Mouse (Mus musculus): Measurements from ENCODE around the gene Fam208b. TPM values are rescaled to one million over a fixed set of nuclear protein-coding genes. Genes with fewer than 3 reads are reported as not detected.
A peak's percentile ranks its signal among the peaks of the same experiment; 100 is the strongest.

Gene Fam208b
- polyA plus RNA-seq, 1 experiment from 2014 or later = 30.4 TPM

GRCm38 (mm10) chr13:3547410-3547809, 63.5 kb downstream of the Fam208b start:
- Histone ChIP-seq H3K9me3 (replicated peaks; ENCODE audit: control insufficient read depth, low read length) (no peaks in the 10 kb centered on the region), H3K4me1 (ENCODE audit: control insufficient read depth, insufficient read depth, low read length) (no peaks in the 10 kb centered on the region), H3K4me3 (ENCODE audit: low read depth, low read length) (no peak overlapping the region), H3K27ac (replicated peaks; ENCODE audit: low read depth, low read length) (no peak overlapping the region), H3K9ac (replicated peaks; ENCODE audit: low read length) (no peak overlapping the region), H3K4me2 (ENCODE audit: low read depth, low read length) (no peak overlapping the region), H3K36me3 (replicated peaks; ENCODE audit: control insufficient read depth, insufficient read depth, low read depth, low read length) (no peaks in the 10 kb centered on the region), H3K27me3 (ENCODE audit: control insufficient read depth, insufficient read depth, low read length) (no peaks in the 10 kb centered on the region)
- no peak for ATAC-seq (replicated peaks; ENCODE audit: insufficient number of reproducible peaks, low FRiP score, low TSS enrichment, low read depth)
- no peak for DNase-seq (ENCODE audit: low spot score)
- WGBS = 95% methylated on average over 3 of the region's 3 CpGs

- H3K36me3 ChIP-seq (replicated peaks; ENCODE audit: control insufficient read depth, insufficient read depth, low read depth, low read length) = no peaks in the 10 kb centered on the region
- no peak overlapping the region for H3K27ac ChIP-seq (replicated peaks; ENCODE audit: low read depth, low read length)
- H3K9me3 ChIP-seq (replicated peaks; ENCODE audit: control insufficient read depth, low read length) = no peaks in the 10 kb centered on the region
- no peak overlapping the region for H3K4me3 ChIP-seq (ENCODE audit: low read depth, low read length)
- DNase-seq (ENCODE audit: low spot score) (no peak), ATAC-seq (replicated peaks; ENCODE audit: insufficient number of reproducible peaks, low FRiP score, low TSS enrichment, low read depth) (no peak)
- no peaks in the 10 kb centered on the region for H3K4me1 ChIP-seq (ENCODE audit: control insufficient read depth, insufficient read depth, low read length)
- WGBS = 88% methylated on average over 5 of the region's 5 CpGs
- no peak overlapping the region for H3K9ac ChIP-seq (replicated peaks; ENCODE audit: low read length)
- no peaks in the 10 kb centered on the region for H3K27me3 ChIP-seq (ENCODE audit: control insufficient read depth, insufficient read depth, low read length)
- H3K4me2 ChIP-seq (ENCODE audit: low read depth, low read length) = no peak overlapping the region
Measured at GRCm38 (mm10) chr13:3544925-3545324, 66.0 kb downstream of the Fam208b start.

- 93% methylated on average over 4 of the region's 4 CpGs for WGBS
- Histone ChIP-seq H3K4me1 (ENCODE audit: control insufficient read depth, insufficient read depth, low read length) (no peaks in the 10 kb centered on the region), H3K4me2 (ENCODE audit: low read depth, low read length) (no peak overlapping the region), H3K27ac (replicated peaks; ENCODE audit: low read depth, low read length) (no peak overlapping the region), H3K27me3 (ENCODE audit: control insufficient read depth, insufficient read depth, low read length) (no peaks in the 10 kb centered on the region), H3K9ac (replicated peaks; ENCODE audit: low read length) (no peak overlapping the region), H3K9me3 (replicated peaks; ENCODE audit: control insufficient read depth, low read length) (no peaks in the 10 kb centered on the region), H3K4me3 (ENCODE audit: low read depth, low read length) (no peak overlapping the region), H3K36me3 (replicated peaks; ENCODE audit: control insufficient read depth, insufficient read depth, low read depth, low read length) (no peaks in the 10 kb centered on the region)
- DNase-seq (ENCODE audit: low spot score) (no peak), ATAC-seq (replicated peaks; ENCODE audit: insufficient number of reproducible peaks, low FRiP score, low TSS enrichment, low read depth) (no peak)
Measured at GRCm38 (mm10) chr13:3544077-3544874, 66.6 kb downstream of the Fam208b start.

GRCm38 (mm10) chr13:3541159-3541782, 69.6 kb downstream of the Fam208b start:
- H3K36me3 ChIP-seq (replicated peaks; ENCODE audit: control insufficient read depth, insufficient read depth, low read depth, low read length) = no peaks in the 10 kb centered on the region
- no peaks in the 10 kb centered on the region for H3K4me1 ChIP-seq (ENCODE audit: control insufficient read depth, insufficient read depth, low read length)
- H3K27me3 ChIP-seq (ENCODE audit: control insufficient read depth, insufficient read depth, low read length) = no peaks in the 10 kb centered on the region
- H3K9ac ChIP-seq (replicated peaks; ENCODE audit: low read length) = no peak overlapping the region
- WGBS = 91% methylated on average over 2 of the region's 2 CpGs
- no peak overlapping the region for H3K4me2 ChIP-seq (ENCODE audit: low read depth, low read length)
- no peaks in the 10 kb centered on the region for H3K9me3 ChIP-seq (replicated peaks; ENCODE audit: control insufficient read depth, low read length)
- no peak for DNase-seq (ENCODE audit: low spot score)
- no peak overlapping the region for H3K4me3 ChIP-seq (ENCODE audit: low read depth, low read length)
- no peak for ATAC-seq (replicated peaks; ENCODE audit: insufficient number of reproducible peaks, low FRiP score, low TSS enrichment, low read depth)
- H3K27ac ChIP-seq (replicated peaks; ENCODE audit: low read depth, low read length) = no peak overlapping the region

GRCm38 (mm10) chr13:3540166-3540565, 70.7 kb downstream of the Fam208b start:
- peak overlapping the region; percentile 0; the same call in 1 of the 2 replicates for H3K4me3 ChIP-seq (ENCODE audit: low read depth, low read length)
- no peaks in the 10 kb centered on the region for H3K36me3 ChIP-seq (replicated peaks; ENCODE audit: control insufficient read depth, insufficient read depth, low read depth, low read length)
- no peaks in the 10 kb centered on the region for H3K4me1 ChIP-seq (ENCODE audit: control insufficient read depth, insufficient read depth, low read length)
- WGBS = 38% methylated on average over 2 of the region's 2 CpGs
- no peak for DNase-seq (ENCODE audit: low spot score)
- no peak overlapping the region for H3K27ac ChIP-seq (replicated peaks; ENCODE audit: low read depth, low read length)
- no peaks in the 10 kb centered on the region for H3K9me3 ChIP-seq (replicated peaks; ENCODE audit: control insufficient read depth, low read length)
- H3K4me2 ChIP-seq (ENCODE audit: low read depth, low read length) = peak overlapping the region; percentile 23; the same call in 1 of the 2 replicates
- no peak for ATAC-seq (replicated peaks; ENCODE audit: insufficient number of reproducible peaks, low FRiP score, low TSS enrichment, low read depth)
- H3K27me3 ChIP-seq (ENCODE audit: control insufficient read depth, insufficient read depth, low read length) = no peaks in the 10 kb centered on the region
- no peak overlapping the region for H3K9ac ChIP-seq (replicated peaks; ENCODE audit: low read length)

- Histone ChIP-seq H3K4me1 (ENCODE audit: control insufficient read depth, insufficient read depth, low read length) (no peaks in the 10 kb centered on the region), H3K9me3 (replicated peaks; ENCODE audit: control insufficient read depth, low read length) (no peaks in the 10 kb centered on the region), H3K27ac (replicated peaks; ENCODE audit: low read depth, low read length) (peak overlapping the region; percentile 80; the same call in 1 of the 2 replicates), H3K36me3 (replicated peaks; ENCODE audit: control insufficient read depth, insufficient read depth, low read depth, low read length) (no peaks in the 10 kb centered on the region), H3K9ac (replicated peaks; ENCODE audit: low read length) (peak overlapping the region; percentile 77), H3K4me3 (ENCODE audit: low read depth, low read length) (peak overlapping the region; percentile 61), H3K4me2 (ENCODE audit: low read depth, low read length) (peak overlapping the region; percentile 60), H3K27me3 (ENCODE audit: control insufficient read depth, insufficient read depth, low read length) (no peaks in the 10 kb centered on the region)
- ATAC-seq (replicated peaks; ENCODE audit: insufficient number of reproducible peaks, low FRiP score, low TSS enrichment, low read depth) = no peak
- 3% methylated on average over 15 of the region's 15 CpGs for WGBS
- peak; percentile 31 for DNase-seq (ENCODE audit: low spot score)
Measured at GRCm38 (mm10) chr13:3538969-3539562, 71.8 kb downstream of the Fam208b start.

GRCm38 (mm10) chr13:3538223-3538968, 72.5 kb downstream of the Fam208b start:
- ATAC-seq (replicated peaks; ENCODE audit: insufficient number of reproducible peaks, low FRiP score, low TSS enrichment, low read depth) = peak; percentile 45
- Histone ChIP-seq H3K36me3 (replicated peaks; ENCODE audit: control insufficient read depth, insufficient read depth, low read depth, low read length) (no peaks in the 10 kb centered on the region), H3K9ac (replicated peaks; ENCODE audit: low read length) (peak overlapping the region; percentile 77), H3K4me2 (ENCODE audit: low read depth, low read length) (peak overlapping the region; percentile 60), H3K27ac (replicated peaks; ENCODE audit: low read depth, low read length) (peak overlapping the region; percentile 80), H3K4me3 (ENCODE audit: low read depth, low read length) (peak overlapping the region; percentile 61), H3K9me3 (replicated peaks; ENCODE audit: control insufficient read depth, low read length) (no peaks in the 10 kb centered on the region), H3K27me3 (ENCODE audit: control insufficient read depth, insufficient read depth, low read length) (no peaks in the 10 kb centered on the region), H3K4me1 (ENCODE audit: control insufficient read depth, insufficient read depth, low read length) (no peaks in the 10 kb centered on the region)
- WGBS = under 1% methylated on average over 53 of the region's 59 CpGs
- DNase-seq (ENCODE audit: low spot score) = peak; percentile 69
